Mouse (Mus musculus) macrophage (primary cell): Measurements from ENCODE around the gene Lilr4b. TPM values are rescaled to one million over a fixed set of nuclear protein-coding genes. Genes with fewer than 3 reads are reported as not detected.
A peak's percentile ranks its signal among the peaks of the same experiment; 100 is the strongest.

Experiments used
- H3K27ac ChIP-seq: fragments of 350-480 bp; formaldehyde crosslinking; 2 replicates; pipeline ENCODE4 v1.9.0; 2021
- H3K36me3 ChIP-seq: fragments of 350-480 bp; formaldehyde crosslinking; 2 replicates; pipeline ENCODE4 v1.9.0; 2021; ENCODE audit errors: inconsistent target
- H3K4me3 ChIP-seq: fragments of 350-480 bp; formaldehyde crosslinking; 2 replicates; pipeline ENCODE4 v1.9.0; 2021; ENCODE audit errors: inconsistent target
- H3K79me2 ChIP-seq: fragments of 350-480 bp; formaldehyde crosslinking; 2 replicates; pipeline ENCODE4 v1.9.0; 2021; ENCODE audit errors: inconsistent target
- WGBS: methylation state at CpG from one replicate; pipeline ENCODE4 v1.1.7; 2026; ENCODE audit warnings: inconsistent platforms; ENCODE audit not compliant: missing documents; 5-methylcytosine and 5-hydroxymethylcytosine counted together
- polyA plus RNA-seq: library from polyadenylated mRNA; stranded (reverse); fragments of 250-400 nt; gene quantifications from 3 replicates; pipeline ENCODE4 v1.2.4, GENCODE M21; 2018; ENCODE audit warnings: inconsistent platforms

Gene Lilr4b
- polyA plus RNA-seq, 1 experiment from 2014 or later: 1,366 TPM

DNA sequence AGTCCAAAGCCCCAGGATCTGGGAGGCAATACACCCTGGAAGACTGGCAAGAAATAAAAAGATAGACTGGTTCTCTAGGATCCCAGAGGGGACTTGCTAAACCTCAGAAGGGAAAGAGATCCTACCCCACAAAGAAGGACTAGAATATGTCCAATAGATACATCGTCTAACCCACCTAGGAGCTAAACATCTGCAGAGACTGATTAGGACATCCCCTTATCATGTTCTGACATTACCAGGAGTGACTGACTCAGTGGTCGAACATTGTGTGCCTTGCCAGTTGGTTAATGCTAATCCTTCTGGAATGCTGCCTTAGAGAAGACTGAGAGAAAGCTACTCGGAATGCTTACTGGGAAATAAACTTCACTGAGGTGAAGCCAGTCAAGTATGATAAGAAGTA is 49.1 kb downstream of the Lilr4b start:
- H3K4me3 ChIP-seq: peak overlapping the region; percentile 38; the same call in 1 of the 2 replicates

DNA sequence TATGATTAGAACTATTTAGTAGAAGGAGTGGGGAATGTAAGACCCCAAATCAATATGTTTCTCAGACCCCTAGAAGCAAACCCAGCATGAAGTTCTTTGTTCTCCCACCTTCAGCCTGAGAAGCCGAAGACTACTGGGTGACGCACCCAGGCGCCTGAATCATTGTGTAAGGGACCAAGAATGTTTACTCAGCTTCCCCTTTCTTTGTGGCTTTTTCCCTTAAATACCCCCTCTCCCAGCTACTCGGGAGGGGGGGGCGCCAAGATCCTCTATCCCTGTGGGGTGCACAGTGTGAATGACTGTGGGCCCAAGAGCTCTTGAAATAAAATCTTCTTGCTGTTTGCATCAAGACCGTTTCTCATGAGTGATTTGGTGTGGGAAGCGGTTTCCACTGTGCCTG is 50.4 kb downstream of the Lilr4b start:
- Histone ChIP-seq H3K79me2 (peaks cover 56% of the 10 kb centered on the region), H3K4me3 (no peak overlapping the region), H3K27ac (peak overlapping the region; percentile 91), H3K36me3 (no peaks in the 10 kb centered on the region)
- whole genome bisulfite sequencing: 34% methylated on average over 7 of the region's 7 CpGs

More for the DNA sequence above, 49.1 kb downstream of the Lilr4b start:
- Histone ChIP-seq H3K27ac (peak overlapping the region; percentile 91), H3K36me3 (no peaks in the 10 kb centered on the region), H3K79me2 (peaks cover 70% of the 10 kb centered on the region)
- WGBS: 58% methylated on average over 3 of the region's 3 CpGs

Other genes starting within 250 kb of the Lilr4b start
- 497 to 1,039 TPM (median 515 TPM) in 3 replicates for gene Gm49339, start within 50 bp of the Lilr4b start, polyA plus RNA-seq
- gene Lilrb4a, start 10.3 kb downstream of the Lilr4b start, polyA plus RNA-seq: 365 to 1,114 TPM (median 480 TPM) in 3 replicates
- gene Fam162b, start 109.9 kb downstream of the Lilr4b start, polyA plus RNA-seq: not detected in 3 replicates
- gene Gprc6a, start 150.8 kb downstream of the Lilr4b start, polyA plus RNA-seq: not detected in 3 replicates
- gene Rfx6, start 197.1 kb downstream of the Lilr4b start, polyA plus RNA-seq: not detected in 3 replicates